Mouse (Mus musculus) hindbrain, embryonic 11.5 days (tissue): Measurements from ENCODE around the gene Tmcc1. TPM values are rescaled to one million over a fixed set of nuclear protein-coding genes. Genes with fewer than 3 reads are reported as not detected.
"Not testable (repeated sequence)": the region's sequence is repeated elsewhere in the genome, so short reads cannot be mapped to it uniquely, and the experiment has no call there.

ENCODE experiments used
- ATAC-seq: fragments of 200-750 bp; cut with Nextera tagmentation; 2 replicates; pipeline ENCODE4 v1.8.0; 2017; ENCODE audit warnings: mild to moderate bottlenecking, moderate TSS enrichment, moderate library complexity; ENCODE audit not compliant: low FRiP score
- DNase-seq: peaks from one replicate; pipeline ENCODE4 v3.0.0-alpha.2; 2015; ENCODE audit warnings: low spot score
- H3K27ac ChIP-seq: fragments of 300-500 bp; sonication (generic); 2 replicates; pipeline ENCODE4 v1.5.1; 2014; ENCODE audit warnings: mild to moderate bottlenecking, low read depth, low read length
- H3K27me3 ChIP-seq: fragments of 300-500 bp; sonication (generic); 2 replicates; pipeline ENCODE4 v1.6.1; 2014; ENCODE audit warnings: mild to moderate bottlenecking, low read length, moderate library complexity, mixed read lengths; ENCODE audit not compliant: control insufficient read depth, insufficient read depth
- H3K36me3 ChIP-seq: fragments of 300-500 bp; sonication (generic); 2 replicates; pipeline ENCODE4 v1.6.1; 2014; ENCODE audit warnings: mild to moderate bottlenecking, low read length, moderate library complexity, mixed read lengths; ENCODE audit not compliant: control insufficient read depth, insufficient read depth
- H3K4me1 ChIP-seq: fragments of 300-500 bp; sonication (generic); replicated peaks from 2 replicates; pipeline ENCODE4 v1.6.1; 2014; ENCODE audit warnings: low read length, mixed read lengths; ENCODE audit not compliant: control insufficient read depth, insufficient read depth
- H3K4me2 ChIP-seq: fragments of 300-500 bp; sonication (generic); replicated peaks from 2 replicates; pipeline ENCODE4 v1.6.1; 2014; ENCODE audit warnings: mild to moderate bottlenecking, low read depth, low read length
- H3K4me3 ChIP-seq: fragments of 300-500 bp; sonication (generic); 2 replicates; pipeline ENCODE4 v1.5.1; 2014; ENCODE audit warnings: low read depth, low read length
- H3K9ac ChIP-seq: fragments of 300-500 bp; sonication (generic); 2 replicates; pipeline ENCODE4 v1.6.1; 2014; ENCODE audit warnings: low read depth, low read length
- H3K9me3 ChIP-seq: fragments of 300-500 bp; sonication (generic); 2 replicates; pipeline ENCODE4 v1.6.1; 2016; ENCODE audit warnings: low read length; ENCODE audit not compliant: control insufficient read depth
- WGBS: fragments of 180-500 bp; shearing (Covaris S2); extraction: QIAGEN DNeasy Blood & Tissue Kit; methylation state at CpG from one replicate; pipeline ENCODE4 v1.1.7; 2014; 5-methylcytosine and 5-hydroxymethylcytosine counted together
- polyA plus RNA-seq: library from polyadenylated mRNA; unstranded; fragments of >200 nt; fragmentation: Nextera tagmentation; extraction: Ambion mirVana; gene quantifications from 2 replicates; pipeline ENCODE4 v1.2.1, GENCODE M21; 2014

Tmcc1 gene
- polyA plus RNA-seq, 1 experiment from 2014 or later, result 23.4 TPM

DNA sequence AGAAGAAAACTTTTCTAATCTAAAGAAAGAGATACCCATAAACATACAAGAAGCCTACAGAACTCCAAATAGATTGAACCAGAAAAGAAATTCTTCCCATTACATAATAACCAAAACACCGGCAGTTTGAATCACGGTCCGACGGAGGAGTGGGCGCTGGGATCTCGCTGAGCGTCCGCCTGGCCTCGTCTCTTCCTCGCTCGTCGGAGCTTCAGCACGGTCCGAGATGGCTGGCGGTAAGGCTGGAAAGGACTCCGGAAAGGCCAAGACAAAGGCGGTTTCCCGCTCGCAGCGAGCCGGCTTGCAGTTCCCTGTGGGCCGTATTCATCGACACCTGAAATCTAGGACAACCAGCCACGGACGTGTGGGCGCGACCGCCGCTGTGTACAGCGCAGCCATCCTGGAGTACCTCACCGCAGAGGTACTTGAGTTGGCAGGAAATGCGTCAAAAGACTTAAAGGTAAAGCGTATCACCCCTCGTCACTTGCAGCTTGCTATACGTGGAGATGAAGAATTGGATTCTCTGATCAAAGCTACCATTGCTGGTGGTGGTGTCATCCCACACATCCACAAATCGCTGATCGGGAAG is 19.7 kb downstream of the Tmcc1 start:
- not testable (repeated sequence) for H3K36me3 ChIP-seq, H3K27me3 ChIP-seq, H3K9me3 ChIP-seq, DNase-seq, ATAC-seq, H3K4me2 ChIP-seq, H3K4me3 ChIP-seq, H3K27ac ChIP-seq, H3K9ac ChIP-seq, H3K4me1 ChIP-seq
- WGBS, result 64% methylated on average over 37 of the region's 37 CpGs

DNA sequence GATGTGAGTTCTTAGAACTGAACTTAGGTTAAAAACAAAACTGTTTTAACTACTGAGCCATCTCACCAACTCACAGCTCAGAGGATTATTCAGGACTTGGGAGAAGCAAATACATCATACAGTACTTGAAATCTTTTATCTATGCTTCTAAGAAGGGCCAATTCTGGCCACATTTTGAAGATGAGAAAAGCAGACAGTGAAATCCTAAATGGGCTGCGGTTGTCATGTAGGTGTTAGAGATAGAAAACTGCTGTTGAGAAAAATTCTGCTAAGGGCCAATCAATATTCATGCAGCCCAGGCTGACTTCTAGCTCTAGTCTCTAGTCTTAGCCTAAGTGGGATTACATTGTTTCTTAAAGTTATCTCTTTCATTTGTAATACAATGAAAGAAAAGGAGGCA is 26.9 kb downstream of the Tmcc1 start:
- Histone ChIP-seq H3K4me1 (no peaks in the 10 kb centered on the region), H3K9me3 (no peaks in the 10 kb centered on the region), H3K27me3 (no peaks in the 10 kb centered on the region), H3K4me3 (no peak overlapping the region), H3K27ac (no peak overlapping the region), H3K9ac (no peak overlapping the region), H3K4me2 (no peak overlapping the region), H3K36me3 (no peaks in the 10 kb centered on the region)
- no peak for DNase-seq
- no peak for ATAC-seq
- WGBS, result 90% methylated on average over 1 of the region's 1 CpGs

DNA sequence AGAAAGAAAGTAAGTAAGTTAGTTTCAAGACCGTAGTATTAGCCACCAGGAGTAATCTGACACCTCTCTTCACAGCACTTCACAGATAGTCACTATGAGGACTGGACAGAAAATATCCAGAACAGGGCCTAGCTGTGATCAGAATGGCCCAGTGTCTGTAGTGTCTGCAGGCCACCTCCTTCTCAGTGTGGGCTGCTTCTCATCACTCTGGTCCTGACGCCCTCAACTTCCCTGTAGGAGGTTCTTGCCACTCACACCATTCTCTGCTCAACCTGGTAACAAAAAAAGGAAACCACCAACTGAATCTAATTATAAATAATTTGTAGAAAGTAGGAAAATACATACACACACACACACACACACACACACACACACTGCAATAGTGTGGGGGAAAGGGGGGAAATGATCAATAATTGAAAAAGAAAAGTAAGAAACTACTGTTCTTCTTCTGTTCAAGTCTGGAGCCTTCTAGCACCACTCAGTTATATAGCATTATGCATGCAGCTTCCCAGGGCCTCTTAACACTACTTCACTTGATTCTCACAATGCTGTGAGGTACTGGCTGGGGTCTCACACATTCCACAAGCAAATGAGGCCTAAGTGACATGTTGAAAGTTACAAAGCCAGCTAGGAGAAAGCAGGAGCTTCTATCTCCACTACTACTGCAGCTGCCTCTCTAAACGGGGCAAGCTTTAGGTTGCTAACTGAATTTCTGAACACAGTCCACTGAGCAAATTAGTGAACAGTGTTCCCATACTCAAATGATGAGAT is 38.2 kb downstream of the Tmcc1 start:
- Histone ChIP-seq H3K4me2 (no peak overlapping the region), H3K27ac (no peak overlapping the region), H3K9ac (no peak overlapping the region), H3K4me3 (no peak overlapping the region), H3K36me3 (no peaks in the 10 kb centered on the region), H3K27me3 (no peaks in the 10 kb centered on the region), H3K9me3 (no peaks in the 10 kb centered on the region), H3K4me1 (peaks cover 2% of the 10 kb centered on the region; the same call in 1 of the 2 replicates)
- WGBS, result 27% methylated on average over 3 of the region's 3 CpGs
- DNase-seq (peak; percentile 31), ATAC-seq (peak; percentile 64)

DNA sequence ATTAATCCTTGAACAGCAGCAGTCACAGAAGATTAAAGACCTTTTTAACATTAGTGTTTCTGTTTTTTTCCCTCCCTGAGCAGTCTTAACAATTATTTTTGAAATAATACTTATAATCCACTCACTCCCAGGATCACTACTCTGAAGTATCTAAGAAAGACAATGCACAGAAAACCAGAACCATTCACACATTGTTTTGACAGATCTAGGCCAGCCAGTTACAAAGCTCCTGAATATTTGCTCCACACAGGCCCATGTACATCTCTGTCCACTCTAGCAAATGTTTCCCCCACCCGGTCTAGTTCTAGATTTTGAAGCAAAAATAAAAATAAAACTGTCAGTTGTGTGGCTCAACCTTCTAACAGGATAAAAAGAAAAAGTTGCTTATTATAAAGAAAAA is 45.9 kb downstream of the Tmcc1 start:
- Histone ChIP-seq H3K9me3 (no peaks in the 10 kb centered on the region), H3K4me1 (no peaks in the 10 kb centered on the region), H3K36me3 (no peaks in the 10 kb centered on the region), H3K9ac (no peak overlapping the region), H3K27me3 (no peaks in the 10 kb centered on the region), H3K27ac (no peak overlapping the region), H3K4me2 (no peak overlapping the region), H3K4me3 (no peak overlapping the region)
- DNase-seq (no peak), ATAC-seq (no peak)
- 79% methylated on average over 1 of the region's 1 CpGs for WGBS

DNA sequence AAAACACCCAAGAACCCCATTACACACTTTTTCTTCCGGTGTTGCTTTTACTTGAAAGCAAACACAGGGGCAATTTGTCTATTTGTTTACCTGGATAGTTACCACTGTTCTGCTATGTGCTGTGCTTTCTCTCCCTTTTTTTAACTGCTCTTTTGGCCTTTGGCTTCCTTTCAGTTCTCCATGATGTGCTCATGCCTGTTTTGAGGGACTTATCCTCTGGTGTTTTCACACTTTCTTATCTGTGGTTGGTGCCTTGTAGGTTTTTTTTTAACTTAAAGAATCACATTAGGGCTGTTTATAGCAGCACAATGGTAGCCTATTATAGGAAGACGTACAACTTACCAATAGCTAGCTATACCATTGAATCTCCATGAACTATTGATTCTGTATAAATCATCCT is 51.6 kb downstream of the Tmcc1 start:
- H3K4me2 ChIP-seq, result no peak overlapping the region
- no peaks in the 10 kb centered on the region for H3K4me1 ChIP-seq
- no peak overlapping the region for H3K9ac ChIP-seq
- H3K4me3 ChIP-seq, result no peak overlapping the region
- H3K27me3 ChIP-seq, result no peaks in the 10 kb centered on the region
- WGBS, result 73% methylated on average over 2 of the region's 2 CpGs
- no peaks in the 10 kb centered on the region for H3K36me3 ChIP-seq
- H3K9me3 ChIP-seq, result no peaks in the 10 kb centered on the region
- DNase-seq (no peak), ATAC-seq (no peak)
- no peak overlapping the region for H3K27ac ChIP-seq

DNA sequence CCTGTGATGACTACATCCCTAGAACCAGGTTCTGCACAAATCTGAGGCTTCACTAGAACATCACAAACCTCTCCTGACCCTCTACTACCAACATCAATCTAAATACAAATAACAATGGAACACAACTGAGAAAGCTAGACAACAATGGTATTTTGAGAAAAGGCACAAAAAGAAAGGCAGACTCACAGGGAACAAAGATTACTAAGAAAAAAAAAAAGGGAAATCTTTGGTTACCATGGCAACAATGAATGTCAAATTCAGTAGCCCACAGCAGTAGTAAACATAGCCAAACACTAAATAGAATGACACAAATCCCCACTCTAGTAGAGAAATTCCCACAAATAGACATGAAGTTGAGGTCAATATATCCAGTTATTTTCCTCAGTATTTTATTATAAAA is 52.5 kb downstream of the Tmcc1 start:
- ATAC-seq (no peak), DNase-seq (no peak)
- no peak overlapping the region for H3K4me2 ChIP-seq
- H3K9me3 ChIP-seq, result no peaks in the 10 kb centered on the region
- H3K4me1 ChIP-seq, result no peaks in the 10 kb centered on the region
- H3K4me3 ChIP-seq, result no peak overlapping the region
- H3K9ac ChIP-seq, result no peak overlapping the region
- no peaks in the 10 kb centered on the region for H3K36me3 ChIP-seq
- H3K27me3 ChIP-seq, result no peaks in the 10 kb centered on the region
- no peak overlapping the region for H3K27ac ChIP-seq

DNA sequence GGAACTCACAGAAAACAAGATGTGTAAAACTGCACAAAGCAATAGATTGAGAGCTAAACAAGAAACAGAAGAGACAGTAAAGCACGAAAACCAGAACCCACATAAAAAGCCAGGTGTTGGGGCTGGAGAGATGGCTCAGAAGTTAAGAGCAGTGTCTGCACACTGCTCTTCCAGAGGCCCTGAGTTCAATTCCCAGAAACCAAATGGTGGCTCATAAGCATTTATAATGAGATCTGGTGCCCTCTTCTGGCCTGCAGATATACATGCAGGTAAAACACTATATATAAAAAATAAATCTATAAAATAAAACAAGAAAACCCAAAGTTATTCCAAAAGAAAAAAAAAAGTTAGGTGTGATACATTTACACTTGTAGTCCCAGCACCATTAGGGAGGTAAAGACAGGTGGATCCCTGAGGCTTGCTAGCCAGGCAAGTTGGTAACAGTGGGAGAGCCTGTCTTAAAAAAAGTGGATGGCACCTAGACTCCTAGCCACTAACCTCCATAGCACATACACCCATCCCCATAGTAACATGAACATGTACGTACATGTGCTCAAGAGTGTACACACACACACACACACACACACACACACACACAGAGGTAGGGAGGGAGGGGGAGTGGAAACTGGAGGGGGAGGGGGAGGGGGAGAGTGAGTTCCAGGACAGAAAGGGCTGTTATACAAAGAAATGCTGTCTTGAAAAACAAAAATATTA is 54.0 kb downstream of the Tmcc1 start:
- Histone ChIP-seq H3K4me2 (no peak overlapping the region), H3K9me3 (no peaks in the 10 kb centered on the region), H3K4me1 (no peaks in the 10 kb centered on the region), H3K4me3 (no peak overlapping the region), H3K27me3 (no peaks in the 10 kb centered on the region), H3K9ac (no peak overlapping the region), H3K27ac (no peak overlapping the region), H3K36me3 (no peaks in the 10 kb centered on the region)
- DNase-seq, result peak; percentile 28
- WGBS, result 57% methylated on average over 2 of the region's 2 CpGs
- no peak for ATAC-seq

DNA sequence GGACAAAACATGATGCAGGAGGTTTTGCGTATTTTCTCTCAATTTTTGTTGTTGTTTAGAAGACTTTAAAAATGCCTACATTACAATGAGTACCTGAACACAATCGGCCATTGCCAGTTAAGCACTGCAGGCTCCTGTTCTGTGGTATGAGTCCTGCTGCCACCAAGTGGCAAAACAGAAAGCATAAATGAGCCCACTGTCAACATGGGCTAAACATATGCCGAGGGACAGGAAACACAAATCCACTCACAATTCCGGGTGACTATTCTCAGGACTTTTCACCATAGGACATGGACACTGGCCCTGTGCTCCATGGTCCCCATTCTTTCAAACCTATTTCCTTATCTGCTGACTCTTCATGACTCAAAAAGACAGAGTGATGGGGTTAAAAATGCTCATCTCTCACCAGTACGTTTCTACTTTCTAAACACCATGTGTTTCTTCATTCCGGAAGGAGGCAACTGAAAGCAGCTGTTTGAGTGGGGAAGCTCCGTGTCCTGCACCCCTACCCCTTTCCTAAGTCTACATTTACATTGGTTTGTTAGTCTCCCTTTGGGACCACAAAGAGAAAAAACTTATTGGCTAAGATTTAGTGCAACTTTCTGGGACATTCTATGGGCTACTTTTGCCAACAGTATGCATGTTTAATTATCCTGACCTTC is 57.2 kb downstream of the Tmcc1 start:
- no peak overlapping the region for H3K4me3 ChIP-seq
- 68% methylated on average over 7 of the region's 7 CpGs for WGBS
- no peak for ATAC-seq

More for the DNA sequence above, 57.2 kb downstream of the Tmcc1 start:
- H3K4me1 ChIP-seq, result no peaks in the 10 kb centered on the region
- no peak overlapping the region for H3K4me2 ChIP-seq
- H3K27me3 ChIP-seq, result no peaks in the 10 kb centered on the region
- H3K9me3 ChIP-seq, result no peaks in the 10 kb centered on the region
- no peak overlapping the region for H3K9ac ChIP-seq
- DNase-seq, result no peak
- no peak overlapping the region for H3K27ac ChIP-seq
- H3K36me3 ChIP-seq, result no peaks in the 10 kb centered on the region
